Mouse (Mus musculus) neural tube, embryonic 10.5 days (tissue): Measurements from ENCODE around the gene Ptprd.

Experiments used
- DNase-seq: peaks from one replicate; pipeline ENCODE4 v3.0.0-alpha.2; 2017; ENCODE audit warnings: low spot score; ENCODE audit errors: extremely low spot score

The Ptprd gene

DNA sequence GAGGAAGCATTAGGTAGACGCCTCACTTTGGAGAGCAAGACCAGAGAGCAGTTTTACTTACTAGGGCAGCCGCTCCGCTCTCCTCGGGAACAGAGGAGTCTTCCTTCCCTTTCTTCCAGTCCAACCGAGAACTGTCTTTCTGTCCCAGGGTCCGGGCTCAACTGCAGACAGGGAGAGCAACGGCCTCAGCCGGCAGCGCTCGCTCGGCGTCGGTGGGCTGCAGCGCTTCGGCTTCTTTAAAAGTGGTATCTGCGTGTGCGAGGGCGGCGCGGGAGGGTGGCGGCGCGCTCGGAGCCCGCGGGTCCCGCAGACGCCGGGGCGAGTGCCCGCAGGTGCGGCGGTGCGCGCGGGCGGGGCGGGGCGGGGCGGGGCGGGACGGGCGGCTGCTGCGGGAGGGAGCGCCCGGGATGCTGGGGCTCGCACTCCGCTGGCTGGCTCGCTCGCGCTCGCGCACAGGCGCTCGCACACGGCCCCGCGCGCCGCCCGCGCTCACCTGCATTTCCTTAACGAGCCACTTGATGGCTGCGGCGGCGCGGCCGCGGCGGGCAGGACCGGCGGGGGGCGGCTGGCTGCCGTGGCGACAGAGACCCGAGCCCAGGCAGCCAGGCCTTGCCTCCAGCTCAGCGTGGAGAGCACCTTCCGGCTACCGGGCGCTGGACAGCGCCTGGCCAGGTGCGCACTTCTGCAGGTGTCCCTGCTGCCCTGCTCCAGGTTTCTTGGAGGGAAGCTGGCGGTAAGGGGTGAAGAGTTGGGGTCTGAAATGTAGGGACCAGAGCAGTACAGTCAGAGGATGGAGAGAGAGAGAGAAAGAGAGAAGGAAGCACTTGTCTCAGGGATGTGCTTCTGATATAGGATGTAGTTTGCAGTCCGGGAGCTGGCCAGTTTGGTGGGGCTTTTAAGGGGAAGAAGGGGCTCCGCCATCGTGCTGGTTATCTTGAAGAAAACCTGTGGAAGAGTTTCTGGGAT is at the start of gene Ptprd:
Ptprd (minus strand) TSS at position 433 of the 966 bp plus-strand sequence.
- peak; percentile 56 for DNase-seq

DNA sequence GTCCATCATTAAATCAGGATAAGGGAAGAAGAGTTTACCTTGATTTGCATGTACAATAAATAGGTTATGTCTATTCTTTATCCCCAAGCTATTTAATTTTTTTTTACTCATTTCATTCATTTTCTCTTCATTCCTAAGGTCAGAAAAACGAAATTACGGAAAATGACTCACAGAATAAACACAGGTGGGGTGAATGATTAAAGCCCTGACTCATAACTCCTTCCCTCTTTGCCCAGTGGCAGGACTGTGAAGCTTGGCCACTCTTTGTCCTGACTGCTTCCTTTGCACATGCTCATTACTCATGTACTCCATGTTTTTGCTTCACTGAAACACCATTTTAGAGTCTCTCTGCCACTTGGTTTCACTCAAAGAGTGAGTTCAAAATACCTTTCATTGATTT is 24.1 kb upstream of the Ptprd start:
- no peak for DNase-seq

DNA sequence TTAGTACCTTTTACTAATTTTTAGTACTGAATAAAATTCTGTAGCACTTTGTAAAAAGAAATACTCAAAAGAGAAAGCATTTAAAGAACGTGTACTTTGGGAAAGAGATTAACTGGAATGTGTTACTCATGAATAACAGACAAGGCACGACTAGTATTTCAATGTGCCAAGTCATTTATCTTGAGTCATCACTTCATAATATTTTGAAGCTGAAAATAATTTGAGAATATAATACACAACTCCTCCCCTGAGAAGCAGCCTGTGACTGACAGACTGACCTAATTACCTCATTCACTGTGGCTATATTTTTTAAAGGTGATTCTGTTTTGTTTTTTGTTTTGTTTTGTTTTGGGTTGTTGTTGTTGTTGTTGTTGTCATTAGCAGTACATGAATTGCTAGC is 23.6 kb upstream of the Ptprd start:
- DNase-seq, result no peak

DNA sequence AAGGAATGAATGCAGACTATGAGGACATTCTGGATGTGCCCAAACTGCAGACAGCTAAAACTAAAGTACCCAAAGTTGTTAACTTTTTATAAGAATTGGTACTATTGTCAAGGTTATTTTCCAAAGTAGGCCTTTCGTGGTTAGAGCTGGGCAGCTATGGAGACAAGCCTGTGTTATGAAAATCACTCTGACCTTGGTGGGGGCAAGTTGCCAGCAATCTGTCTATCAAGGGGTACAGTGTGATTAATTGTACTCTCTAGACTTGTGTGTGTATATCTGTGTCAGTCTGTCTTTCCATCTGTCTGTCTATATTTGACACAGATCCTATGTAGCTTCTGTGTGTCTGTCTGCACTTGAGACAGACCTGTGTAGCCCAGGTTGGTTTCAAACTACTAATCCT is 22.9 kb upstream of the Ptprd start:
- no peak for DNase-seq

DNA sequence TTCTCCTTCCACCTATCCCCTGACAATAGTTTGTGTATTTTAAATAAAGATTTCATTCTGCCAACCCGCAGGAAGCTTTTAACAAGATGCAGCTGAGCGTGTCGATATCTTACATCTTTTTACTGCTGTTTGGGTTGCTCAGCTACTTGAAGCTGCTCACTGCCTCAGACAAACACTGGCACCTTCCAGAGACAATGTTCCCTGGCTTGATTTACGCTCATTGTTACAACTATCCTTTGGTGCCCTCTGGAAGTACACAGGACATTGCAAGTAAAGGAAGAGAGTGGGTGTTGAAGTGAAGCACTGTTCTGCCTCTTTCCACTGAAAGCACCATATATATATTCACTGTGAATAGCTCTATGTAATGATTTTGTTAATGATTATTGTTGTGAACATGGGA is 2.2 kb upstream of the Ptprd start:
- DNase-seq, result no peak

DNA sequence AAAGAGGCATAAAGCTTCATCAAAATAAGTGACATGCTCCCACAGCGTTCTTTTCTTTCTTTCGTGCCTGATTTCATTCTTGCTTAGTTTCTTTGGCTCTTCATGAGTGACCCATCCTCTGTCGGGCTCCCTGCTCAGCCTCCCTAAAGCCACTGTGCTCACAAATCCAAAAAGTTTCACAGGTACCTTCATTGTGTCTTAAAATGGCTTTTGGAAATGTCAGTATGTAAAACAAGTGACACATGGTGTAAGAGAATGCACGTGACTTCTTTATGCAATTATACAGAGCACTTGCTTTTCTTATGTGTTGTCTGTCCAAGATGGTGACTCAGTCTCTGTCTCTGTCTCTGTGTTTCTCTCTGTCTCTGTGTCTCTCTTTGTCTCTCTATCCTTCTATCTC is 1.2 kb upstream of the Ptprd start:
- DNase-seq, result no peak

DNA sequence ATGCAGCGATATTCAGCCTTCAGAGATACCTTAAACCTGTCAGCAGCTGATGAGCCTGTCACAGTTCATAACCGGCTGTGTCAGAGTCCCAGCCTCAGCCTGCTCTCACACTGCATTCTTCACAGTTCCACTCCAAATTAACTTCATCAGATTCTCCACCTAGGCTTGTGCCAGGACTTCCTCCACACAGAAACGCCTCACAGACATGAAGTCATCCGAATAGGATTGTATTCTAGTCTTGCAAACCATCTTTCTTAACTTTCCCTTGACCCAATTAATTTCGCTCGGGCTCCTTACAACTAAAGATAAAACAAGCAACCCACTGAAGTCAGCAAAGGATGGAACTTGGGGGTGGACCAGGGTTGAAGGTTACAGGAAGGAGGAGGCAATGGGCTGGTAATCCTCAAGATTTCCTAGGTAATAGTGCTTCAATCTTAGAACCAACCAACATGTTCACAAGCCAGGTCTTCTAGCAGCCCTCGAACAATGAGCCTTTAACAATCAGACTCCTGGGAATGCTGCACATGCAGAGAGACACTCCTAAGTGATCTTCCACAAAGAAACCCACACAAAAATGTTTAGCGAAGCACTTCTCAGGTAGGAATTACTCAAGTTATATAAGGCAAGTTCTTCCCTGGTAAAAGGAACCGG is 758 bp downstream of the Ptprd start:
- peak; percentile 20 for DNase-seq

DNA sequence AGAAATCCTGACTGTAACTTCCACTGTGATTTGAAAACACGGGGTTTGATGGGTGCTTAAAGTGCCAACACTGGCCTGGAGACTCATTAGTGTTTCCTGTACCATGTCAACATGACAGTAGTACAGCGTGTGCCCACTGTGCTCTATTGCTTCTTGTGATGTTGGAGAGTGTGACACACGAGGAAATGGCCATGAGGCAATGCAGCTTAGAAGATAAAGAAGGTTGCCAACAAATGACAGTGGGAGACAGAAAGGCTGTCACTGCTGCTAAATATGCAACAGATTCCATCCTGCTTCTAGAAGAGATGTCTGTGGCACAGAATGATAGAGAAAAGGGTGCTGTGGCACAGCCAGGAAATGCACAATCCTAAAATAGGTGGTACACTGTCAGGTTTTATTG is 6.7 kb downstream of the Ptprd start:
- no peak for DNase-seq

DNA sequence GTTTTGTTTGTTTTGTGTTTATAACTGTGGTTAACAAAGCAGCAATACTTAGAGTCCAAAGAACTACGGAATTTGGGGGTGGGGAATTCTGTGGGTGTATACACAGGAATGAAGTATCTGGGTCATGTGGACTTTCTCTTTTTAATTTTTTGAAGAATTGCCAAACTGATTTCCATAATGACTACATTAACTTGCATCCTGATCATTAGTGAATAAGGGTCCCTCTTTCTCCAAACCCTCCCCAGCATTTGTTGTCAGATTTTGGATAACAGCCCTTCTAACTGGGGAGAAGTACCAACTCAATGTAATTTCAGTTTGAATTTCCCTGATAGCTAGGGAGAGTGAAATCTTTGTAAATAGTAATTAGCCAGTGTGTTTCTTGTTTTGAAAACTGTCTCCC is 43.3 kb downstream of the Ptprd start:
- no peak for DNase-seq

DNA sequence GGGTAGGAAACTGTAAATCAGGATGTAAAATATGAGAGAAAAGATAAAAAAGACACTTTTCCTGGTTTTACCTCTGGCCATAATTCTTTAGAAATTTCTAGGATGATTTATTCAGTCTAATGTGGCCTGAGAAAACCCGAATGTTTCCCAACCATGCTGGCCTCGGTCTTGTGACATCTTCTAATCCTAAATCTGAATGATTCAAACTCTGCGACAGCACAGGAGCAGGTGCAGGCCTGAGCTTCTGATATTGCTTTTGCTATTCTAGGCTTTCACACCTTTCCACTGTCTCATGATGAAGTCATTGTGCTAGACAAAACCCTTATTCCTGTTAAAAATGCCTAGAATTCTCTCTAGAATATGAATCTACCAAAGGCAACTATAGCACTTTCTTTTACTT is 51.3 kb downstream of the Ptprd start:
- no peak for DNase-seq

DNA sequence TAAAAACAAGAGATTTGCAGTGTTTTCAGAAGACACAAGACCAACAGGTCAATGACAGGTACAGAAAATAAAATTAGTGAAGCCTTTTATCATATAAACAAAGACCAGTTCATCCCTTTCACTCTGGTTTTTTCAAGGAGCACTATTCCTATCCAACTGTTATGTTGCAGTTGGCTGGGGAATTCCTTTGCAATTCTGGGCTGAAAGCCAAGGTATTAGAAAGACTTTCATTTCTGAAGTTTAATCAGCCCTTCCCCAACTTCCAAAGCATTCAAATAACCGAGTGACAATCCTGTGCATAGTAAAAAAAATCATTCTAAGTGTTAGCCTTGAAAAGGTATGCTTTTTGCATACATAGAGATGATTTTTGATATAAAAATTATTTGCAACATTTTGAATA is 61.2 kb downstream of the Ptprd start:
- no peak for DNase-seq

DNA sequence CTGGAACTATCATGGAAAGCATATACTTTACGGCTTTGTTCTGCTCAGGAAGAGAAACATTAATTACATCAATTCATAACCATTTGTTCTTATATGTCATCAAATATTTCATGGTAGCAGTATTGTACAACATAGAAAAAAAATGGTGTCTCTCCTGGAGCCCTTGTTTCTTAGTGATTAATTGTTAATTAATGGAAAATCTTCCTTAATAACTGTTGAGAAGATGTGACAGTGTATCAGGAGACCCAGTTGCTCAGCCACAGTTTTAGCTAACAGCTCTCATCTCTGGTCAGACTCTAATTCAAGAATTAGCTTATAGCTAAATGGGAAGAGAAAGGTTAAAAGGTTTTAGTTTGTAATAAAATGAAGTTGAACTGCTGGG is 69.0 kb downstream of the Ptprd start:
- DNase-seq, result no peak

DNA sequence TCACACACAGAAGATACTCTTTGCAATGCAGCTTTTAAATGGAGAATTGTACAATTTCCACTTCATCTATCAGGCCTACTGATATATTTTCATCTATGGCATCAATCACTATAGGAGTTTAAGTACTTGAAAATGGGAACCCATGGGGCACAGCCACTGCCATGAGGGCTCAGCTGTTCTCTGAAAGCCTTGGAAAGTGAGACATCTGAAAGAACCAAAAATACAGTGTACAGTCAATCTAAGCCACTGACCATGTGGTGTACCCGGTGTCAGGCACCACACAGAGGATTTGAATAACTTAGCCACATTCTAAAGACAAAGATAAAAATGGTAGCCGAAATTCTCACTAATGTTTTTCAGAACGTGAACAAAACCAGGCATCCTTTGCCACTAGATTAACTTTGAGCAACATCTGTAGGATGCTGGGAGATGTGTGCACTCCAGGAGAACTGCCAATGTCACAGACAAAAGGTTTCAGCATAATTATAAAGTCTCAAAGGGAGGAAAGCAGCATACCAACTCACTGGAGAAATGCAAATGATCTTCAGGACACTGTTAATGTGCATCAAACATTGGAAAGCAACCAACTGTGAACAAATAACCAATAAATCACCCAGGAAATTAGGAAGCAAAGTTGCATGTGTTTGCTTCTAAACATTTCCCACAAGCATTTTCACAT is 69.5 kb downstream of the Ptprd start:
- DNase-seq, result no peak

DNA sequence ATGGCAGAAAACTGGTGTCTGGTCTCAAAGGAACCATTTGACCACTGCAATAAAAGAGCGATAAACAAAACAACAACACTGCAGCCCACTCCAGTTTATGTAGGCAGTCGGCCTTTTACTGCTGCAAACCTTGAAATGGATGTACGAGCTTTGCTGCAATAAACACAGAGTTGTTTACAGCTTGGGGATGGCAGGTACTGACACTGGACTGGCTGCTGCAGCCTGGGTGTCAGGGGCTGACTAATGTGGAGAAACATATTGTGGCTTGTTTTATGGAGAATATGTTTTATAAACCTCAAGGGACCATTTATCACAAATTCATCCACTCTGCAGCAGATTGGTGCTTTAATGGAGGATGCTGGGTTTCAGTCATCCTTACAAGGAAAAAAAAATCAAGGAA is 100.9 kb downstream of the Ptprd start:
- no peak for DNase-seq

DNA sequence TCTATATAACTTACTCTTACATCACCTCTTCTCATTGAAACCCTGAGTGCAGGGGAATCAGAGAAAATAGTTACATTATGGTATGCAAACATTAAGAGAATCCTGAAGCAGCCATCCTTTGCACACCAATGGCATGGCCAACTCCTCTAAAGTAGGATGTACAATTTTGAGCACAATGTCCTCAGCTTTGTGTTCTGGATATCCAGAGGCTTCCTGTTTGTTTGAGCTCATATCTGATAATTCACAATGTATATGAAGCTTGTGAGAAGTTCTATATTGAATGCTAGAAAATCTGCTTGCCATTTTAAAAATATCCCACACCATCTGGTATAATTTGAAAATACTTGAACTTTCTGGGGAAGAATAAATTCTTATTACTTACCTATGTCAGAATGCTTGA is 114.2 kb downstream of the Ptprd start:
- no peak for DNase-seq

DNA sequence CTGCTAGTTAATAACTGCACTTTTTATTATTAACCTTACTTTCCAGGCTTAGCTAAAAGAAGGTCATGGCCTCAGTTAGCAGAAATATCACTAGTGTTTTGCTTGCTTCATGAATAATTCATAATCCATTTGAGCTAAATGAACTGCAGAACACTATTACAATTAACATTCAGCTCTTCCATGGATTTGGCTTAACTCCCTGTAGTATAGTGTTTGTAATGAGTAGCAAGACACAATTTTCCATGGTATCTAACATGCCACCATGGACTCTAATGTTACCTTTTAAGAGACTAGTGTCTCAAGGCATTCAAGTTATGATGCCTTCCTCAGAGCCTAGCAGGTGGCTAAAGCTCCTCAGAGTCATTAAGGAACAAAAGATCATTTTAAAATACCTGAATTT is 129.0 kb downstream of the Ptprd start:
- no peak for DNase-seq

DNA sequence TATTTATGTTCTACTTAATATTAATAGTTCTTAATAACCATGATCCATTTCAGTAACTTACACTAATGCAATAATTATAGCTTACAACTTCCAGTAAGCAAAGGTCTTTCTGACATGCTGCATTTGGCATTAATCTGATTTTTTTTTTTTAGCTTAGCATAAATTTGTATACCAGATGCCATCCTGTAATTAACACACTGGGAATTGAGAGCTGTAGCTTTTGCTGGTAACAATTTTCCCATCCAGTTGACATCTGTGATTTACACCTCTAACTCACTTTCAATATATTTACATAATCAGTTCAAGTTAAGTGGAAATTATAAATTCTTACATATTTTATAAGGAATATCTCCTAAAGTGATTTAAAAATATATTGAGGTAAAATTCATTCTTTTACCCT is 134.3 kb downstream of the Ptprd start:
- DNase-seq, result no peak

DNA sequence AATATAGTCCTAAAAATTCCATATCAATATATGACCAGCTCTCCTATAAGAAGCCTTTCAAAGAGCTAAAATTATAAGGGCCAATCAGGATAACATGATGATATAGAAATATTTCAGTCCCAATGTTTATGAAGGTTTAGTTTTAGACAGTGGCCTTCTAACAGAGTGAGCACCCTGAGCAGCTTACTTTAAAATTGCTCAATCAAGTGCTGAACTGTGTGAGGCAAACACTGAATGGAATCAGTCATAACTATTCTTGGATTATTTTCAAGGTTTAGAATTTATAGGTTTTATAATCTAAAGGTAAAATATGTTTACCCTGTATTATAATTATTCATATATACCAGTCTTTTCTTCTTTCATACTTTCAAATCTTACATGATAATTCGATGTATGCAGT is 134.7 kb downstream of the Ptprd start:
- no peak for DNase-seq

DNA sequence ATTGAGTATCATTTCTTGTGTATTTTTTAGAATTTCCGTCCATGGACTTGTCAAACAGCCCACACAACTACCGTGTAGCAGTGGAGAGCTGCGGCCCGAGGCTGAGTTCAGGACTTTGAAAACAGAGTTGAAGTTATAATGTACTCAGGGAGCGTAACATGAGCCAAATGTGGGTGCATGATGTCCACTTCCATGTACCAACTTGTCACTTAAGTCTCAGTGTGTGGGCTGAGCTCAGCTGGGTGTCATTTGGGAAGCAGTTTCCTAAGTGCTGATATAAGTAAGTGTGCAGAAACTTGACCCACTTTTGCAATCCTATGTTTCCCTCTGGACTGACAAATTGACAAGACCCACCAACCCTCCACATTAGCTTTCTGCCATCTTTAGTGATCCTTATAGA is 173.4 kb downstream of the Ptprd start:
- DNase-seq, result no peak

DNA sequence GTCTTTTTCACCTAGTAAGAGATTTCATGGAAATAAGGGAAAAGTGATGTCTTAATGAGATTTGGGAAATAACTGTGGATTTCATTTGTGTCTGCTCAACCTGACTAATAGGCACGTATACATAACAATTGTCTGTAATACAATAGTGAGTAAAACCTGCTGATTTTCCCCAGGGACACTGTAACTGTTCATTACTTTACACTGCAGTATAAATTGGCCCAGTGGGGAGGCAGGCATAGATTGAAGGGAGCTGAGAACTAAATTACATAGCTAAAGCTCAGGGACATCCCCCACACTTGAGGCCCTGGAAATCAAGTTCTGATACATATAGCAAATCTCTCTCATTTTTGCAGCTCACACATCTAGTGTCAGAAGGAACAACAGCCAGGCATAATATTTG is 209.7 kb downstream of the Ptprd start:
- DNase-seq, result no peak

DNA sequence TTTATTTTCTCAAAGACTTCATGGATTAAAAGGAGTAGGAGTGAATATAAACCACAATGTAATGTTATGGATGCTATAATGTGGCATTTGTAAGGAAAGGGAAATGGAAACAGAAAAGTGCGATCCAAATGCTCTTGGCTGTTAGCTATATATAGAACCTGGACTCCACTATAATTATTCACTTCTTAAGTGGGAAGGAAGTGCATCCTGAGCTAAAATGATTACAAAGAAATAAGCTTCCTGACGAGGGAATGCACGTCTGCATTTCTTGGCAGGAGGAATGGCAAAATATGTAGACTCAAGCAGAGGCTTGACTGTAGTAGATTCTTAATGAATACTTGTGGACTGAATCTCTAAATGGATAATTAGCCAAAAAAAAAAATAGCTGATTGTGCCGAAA is 219.1 kb downstream of the Ptprd start:
- DNase-seq, result no peak

DNA sequence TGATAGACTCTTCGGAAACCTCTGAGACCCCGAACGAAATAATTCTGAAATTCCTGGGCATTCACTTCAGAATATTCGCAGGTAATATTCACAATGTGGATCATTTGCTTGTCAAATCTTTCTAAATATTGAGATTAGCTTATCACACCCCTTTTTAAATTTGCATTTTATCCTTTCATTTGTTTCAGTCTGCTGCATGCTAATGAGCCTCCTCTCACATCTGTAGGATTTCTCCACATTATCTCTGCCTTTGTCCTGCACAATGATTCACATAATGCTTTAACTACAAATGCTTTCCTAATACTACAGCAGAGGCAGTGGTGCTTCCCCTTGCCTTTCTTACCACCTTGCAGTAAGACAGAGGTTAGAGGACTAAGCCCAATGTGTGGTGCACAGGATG is 229.7 kb downstream of the Ptprd start:
- DNase-seq, result no peak
